Mouse (Mus musculus) hindbrain, embryonic 16.5 days (tissue): ENCODE measurements around the gene Ankrd54. TPM values are rescaled to one million over a fixed set of nuclear protein-coding genes. Genes with fewer than 3 reads are reported as not detected.

Experiments used
- ATAC-seq: fragments of 200-750 bp; cut with Nextera tagmentation; 2 replicates; pipeline ENCODE4 v1.8.0; 2017; ENCODE audit warnings: moderate TSS enrichment, moderate library complexity
- H3K27ac ChIP-seq: fragments of 300-500 bp; sonication (generic); 2 replicates; pipeline ENCODE4 v1.5.1; 2014; ENCODE audit warnings: low read depth, mild to moderate bottlenecking, control low read depth, low read length, moderate library complexity
- H3K27me3 ChIP-seq: fragments of 300-500 bp; sonication (generic); replicated peaks from 2 replicates; pipeline ENCODE4 v1.6.1; 2014; ENCODE audit warnings: low read length; ENCODE audit not compliant: control insufficient read depth, insufficient read depth
- H3K36me3 ChIP-seq: fragments of 300-500 bp; sonication (generic); 2 replicates; pipeline ENCODE4 v1.6.1; 2014; ENCODE audit warnings: mild to moderate bottlenecking, low read length, moderate library complexity, mixed read lengths; ENCODE audit not compliant: control insufficient read depth, insufficient read depth
- H3K4me1 ChIP-seq: fragments of 300-500 bp; sonication (generic); 2 replicates; pipeline ENCODE4 v1.6.1; 2014; ENCODE audit warnings: low read depth, low read length; ENCODE audit not compliant: control insufficient read depth, insufficient read depth
- H3K4me2 ChIP-seq: fragments of 300-500 bp; sonication (generic); 2 replicates; pipeline ENCODE4 v1.6.1; 2014; ENCODE audit warnings: mild to moderate bottlenecking, low read length, control low read depth, moderate library complexity
- H3K4me3 ChIP-seq: fragments of 300-500 bp; sonication (generic); 2 replicates; pipeline ENCODE4 v1.5.1; 2014; ENCODE audit warnings: mild to moderate bottlenecking, low read length, control low read depth, moderate library complexity
- H3K9ac ChIP-seq: fragments of 300-500 bp; sonication (generic); 2 replicates; pipeline ENCODE4 v1.6.1; 2014; ENCODE audit warnings: low read depth, mild to moderate bottlenecking, control low read depth, low read length, moderate library complexity
- H3K9me3 ChIP-seq: fragments of 300-500 bp; sonication (generic); 2 replicates; pipeline ENCODE4 v1.6.1; 2014; ENCODE audit warnings: mild to moderate bottlenecking, low read length, moderate library complexity; ENCODE audit not compliant: control insufficient read depth
- WGBS: fragments of 180-500 bp; shearing (Covaris S2); extraction: QIAGEN DNeasy Blood & Tissue Kit; methylation state at CpG from one replicate; pipeline ENCODE4 v1.1.7; 2014; 5-methylcytosine and 5-hydroxymethylcytosine counted together
- polyA plus RNA-seq: library from polyadenylated mRNA; unstranded; fragments of >200 nt; fragmentation: Nextera tagmentation; extraction: Ambion mirVana; gene quantifications from 2 replicates; pipeline ENCODE4 v1.2.1, GENCODE M21; 2015

Ankrd54 gene
- polyA plus RNA-seq, 1 experiment from 2014 or later, result 50.0 TPM

GRCm38 (mm10) chr15:79093083-79093839 is 30.6 kb upstream of the Ankrd54 start:
- no peak for ATAC-seq
- Histone ChIP-seq H3K27me3 (no peaks in the 10 kb centered on the region), H3K9me3 (no peaks in the 10 kb centered on the region), H3K36me3 (peaks cover 33% of the 10 kb centered on the region), H3K9ac (no peak overlapping the region), H3K4me2 (no peak overlapping the region), H3K4me1 (peaks cover 7% of the 10 kb centered on the region), H3K4me3 (no peak overlapping the region), H3K27ac (no peak overlapping the region)
- 71% methylated on average over 7 of the region's 7 CpGs for WGBS

GRCm38 (mm10) chr15:79092284-79092683 is 29.6 kb upstream of the Ankrd54 start:
- WGBS, result 90% methylated on average over 6 of the region's 6 CpGs
- H3K36me3 ChIP-seq, result peaks cover 37% of the 10 kb centered on the region
- ATAC-seq, result no peak

GRCm38 (mm10) chr15:79079567-79079966 is 16.9 kb upstream of the Ankrd54 start:
- Histone ChIP-seq H3K27me3 (no peaks in the 10 kb centered on the region), H3K9me3 (no peaks in the 10 kb centered on the region), H3K36me3 (peaks cover 53% of the 10 kb centered on the region), H3K4me2 (no peak overlapping the region), H3K9ac (no peak overlapping the region), H3K27ac (no peak overlapping the region), H3K4me1 (peaks cover 14% of the 10 kb centered on the region), H3K4me3 (no peak overlapping the region)
- ATAC-seq, result no peak
- 97% methylated on average over 7 of the region's 7 CpGs for WGBS

More at GRCm38 (mm10) chr15:79092284-79092683, 29.6 kb upstream of the Ankrd54 start:
- H3K4me2 ChIP-seq, result no peak overlapping the region
- H3K4me3 ChIP-seq, result no peak overlapping the region
- H3K27me3 ChIP-seq, result no peaks in the 10 kb centered on the region
- H3K9ac ChIP-seq, result no peak overlapping the region
- H3K9me3 ChIP-seq, result no peaks in the 10 kb centered on the region
- no peaks in the 10 kb centered on the region for H3K4me1 ChIP-seq
- no peak overlapping the region for H3K27ac ChIP-seq

GRCm38 (mm10) chr15:79075658-79076365 is 13.1 kb upstream of the Ankrd54 start:
- Histone ChIP-seq H3K4me3 (peak overlapping the region; percentile 67), H3K4me1 (peaks cover 17% of the 10 kb centered on the region), H3K9me3 (no peaks in the 10 kb centered on the region), H3K4me2 (peak overlapping the region; percentile 91), H3K27ac (no peak overlapping the region), H3K9ac (peak overlapping the region; percentile 84), H3K36me3 (peaks cover 31% of the 10 kb centered on the region), H3K27me3 (no peaks in the 10 kb centered on the region)
- no peak for ATAC-seq
- WGBS, result 37% methylated on average over 15 of the region's 15 CpGs

GRCm38 (mm10) chr15:79074913-79075532 is 12.3 kb upstream of the Ankrd54 start, which contains the start of gene Eif3l:
Eif3l (plus strand) TSS chr15:79075179.
- Histone ChIP-seq H3K9ac (peak within 1 kb of the TSS; percentile 84), H3K27me3 (no peaks in the 10 kb centered on the region), H3K27ac (peak within 1 kb of the TSS; percentile 69), H3K36me3 (peaks cover 28% of the 10 kb centered on the region), H3K4me1 (peaks cover 17% of the 10 kb centered on the region), H3K4me2 (peak within 1 kb of the TSS; percentile 91), H3K9me3 (no peaks in the 10 kb centered on the region), H3K4me3 (peak within 1 kb of the TSS; percentile 67)
- ATAC-seq, result peak; percentile 93
- under 1% methylated on average over 49 of the region's 49 CpGs for WGBS

GRCm38 (mm10) chr15:79074446-79074845 is 11.8 kb upstream of the Ankrd54 start:
- H3K9ac ChIP-seq, result peak overlapping the region; percentile 60
- peak overlapping the region; percentile 67 for H3K4me3 ChIP-seq
- H3K9me3 ChIP-seq, result no peaks in the 10 kb centered on the region
- WGBS, result 43% methylated on average over 10 of the region's 10 CpGs
- H3K4me2 ChIP-seq, result peak overlapping the region; percentile 91
- no peak for ATAC-seq
- peak overlapping the region; percentile 69 for H3K27ac ChIP-seq
- peaks cover 17% of the 10 kb centered on the region for H3K4me1 ChIP-seq
- H3K36me3 ChIP-seq, result peaks cover 23% of the 10 kb centered on the region
- no peaks in the 10 kb centered on the region for H3K27me3 ChIP-seq

- H3K27me3 ChIP-seq, result no peaks in the 10 kb centered on the region
- H3K9me3 ChIP-seq, result no peaks in the 10 kb centered on the region
- peaks cover 17% of the 10 kb centered on the region for H3K4me1 ChIP-seq
- no peak overlapping the region for H3K4me2 ChIP-seq
- H3K4me3 ChIP-seq, result no peak overlapping the region
- H3K36me3 ChIP-seq, result peaks cover 18% of the 10 kb centered on the region
- ATAC-seq, result no peak
- no peak overlapping the region for H3K9ac ChIP-seq
- no peak overlapping the region for H3K27ac ChIP-seq
Measured at GRCm38 (mm10) chr15:79073752-79074151, 11.1 kb upstream of the Ankrd54 start.

GRCm38 (mm10) chr15:79071117-79072039 is 8.7 kb upstream of the Ankrd54 start:
- H3K9me3 ChIP-seq, result no peaks in the 10 kb centered on the region

More at GRCm38 (mm10) chr15:79071117-79072039, 8.7 kb upstream of the Ankrd54 start:
- Histone ChIP-seq H3K27me3 (no peaks in the 10 kb centered on the region), H3K27ac (no peak overlapping the region), H3K36me3 (no peaks in the 10 kb centered on the region), H3K4me3 (no peak overlapping the region), H3K4me1 (peaks cover 11% of the 10 kb centered on the region), H3K9ac (no peak overlapping the region), H3K4me2 (no peak overlapping the region)
- ATAC-seq, result no peak
- 68% methylated on average over 5 of the region's 5 CpGs for WGBS
